Mouse (Mus musculus) layer of hippocampus, postnatal 25 days (tissue): ENCODE measurements around the gene Srsf1. TPM values are rescaled to one million over a fixed set of nuclear protein-coding genes. Genes with fewer than 3 reads are reported as not detected.

ENCODE experiments used
- total RNA-seq, 2 experiments: library from RNA; stranded (reverse); gene quantifications; 2 replicates each; pipeline ENCODE4 v1.2.3; 2021

Srsf1 gene
- total RNA-seq, 2 experiments from 2014 or later = 191 to 221 TPM

Other genes starting within 250 kb of the Srsf1 start
- 1 to 10 TPM in 1 of 2 experiments, under 1 TPM in 1; 0.45 to 1.0 TPM for gene Lpo, start 219.1 kb upstream of the Srsf1 start, total RNA-seq
- gene Mks1, start 194.2 kb upstream of the Srsf1 start, total RNA-seq = 1 to 10 TPM; 5.3 to 6.2 TPM
- under 1 TPM; 0.10 to 0.21 TPM for gene Epx, start 171.8 kb upstream of the Srsf1 start, total RNA-seq
- gene Olfr462, start 155.1 kb upstream of the Srsf1 start, total RNA-seq = not detected
- gene Olfr463, start 150.0 kb upstream of the Srsf1 start, total RNA-seq = not detected
- not detected for gene Olfr464, start 126.4 kb upstream of the Srsf1 start, total RNA-seq
- 100 to 1,000 TPM; 435 to 462 TPM for gene Dynll2, start 59.8 kb upstream of the Srsf1 start, total RNA-seq
- gene Vezf1, start 20.9 kb downstream of the Srsf1 start, total RNA-seq = 10 to 100 TPM; 22.1 TPM
- gene Cuedc1, start 50.7 kb downstream of the Srsf1 start, total RNA-seq = 10 to 100 TPM; 26.0 to 33.3 TPM
- 10 to 100 TPM; 66.1 to 66.6 TPM for gene Mrps23, start 157.0 kb downstream of the Srsf1 start, total RNA-seq
- not detected for gene Ccdc182, start 246.7 kb downstream of the Srsf1 start, total RNA-seq